Mouse (Mus musculus): ENCODE measurements around the gene Btbd35f26. TPM values are rescaled to one million over a fixed set of nuclear protein-coding genes. Genes with fewer than 3 reads are reported as not detected.
"Not testable (repeated sequence)": the region's sequence is repeated elsewhere in the genome, so short reads cannot be mapped to it uniquely, and the experiment has no call there.

Gene Btbd35f26
- total RNA-seq (2022), result not detected

DNA sequence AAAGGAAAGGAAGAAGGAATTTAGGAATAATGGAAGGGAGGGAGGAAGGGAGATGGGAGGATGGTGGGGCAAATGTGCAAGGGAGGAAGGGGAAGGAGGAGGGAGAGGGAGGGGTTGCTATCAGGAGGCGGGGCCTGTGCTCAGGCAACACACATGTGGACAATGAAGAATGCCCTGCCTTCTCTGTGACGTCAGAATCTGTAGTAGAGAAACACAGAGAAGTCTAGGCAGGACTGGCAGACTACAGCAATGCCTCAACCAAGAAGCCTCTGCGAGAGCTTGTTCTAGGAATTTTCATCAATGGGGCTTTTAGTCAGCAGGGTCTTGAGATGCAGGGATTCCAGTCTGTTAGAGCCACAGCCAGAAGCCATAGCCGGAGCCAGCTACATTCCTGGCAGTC, at the start of gene Btbd35f26:
Gene Btbd35f26, plus strand, starts transcription at position 301 of the 400 bp plus-strand sequence.
- DNase-seq (ENCODE audit: low spot score), result not testable (repeated sequence)

DNA sequence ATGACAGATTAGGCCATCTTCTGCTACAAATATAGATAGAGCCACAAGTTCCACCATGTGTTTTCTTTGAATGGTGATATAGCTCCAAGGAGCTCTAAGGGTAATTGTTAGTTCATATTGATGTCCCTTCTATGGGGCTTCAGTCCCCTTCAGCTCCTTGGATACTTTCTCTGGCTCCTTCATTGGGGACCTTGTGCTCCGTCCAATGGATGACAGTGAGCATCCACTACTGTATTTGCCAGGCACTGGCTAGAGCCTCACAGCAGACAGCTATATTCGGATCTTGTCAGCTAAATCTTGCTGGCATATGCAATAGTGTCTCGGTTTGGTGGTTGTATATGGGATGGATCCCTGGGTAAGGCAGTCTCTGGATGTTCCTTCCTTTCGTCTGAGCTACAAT, 5.7 kb downstream of the Btbd35f26 start:
- DNase-seq (ENCODE audit: low spot score), result not testable (repeated sequence)

DNA sequence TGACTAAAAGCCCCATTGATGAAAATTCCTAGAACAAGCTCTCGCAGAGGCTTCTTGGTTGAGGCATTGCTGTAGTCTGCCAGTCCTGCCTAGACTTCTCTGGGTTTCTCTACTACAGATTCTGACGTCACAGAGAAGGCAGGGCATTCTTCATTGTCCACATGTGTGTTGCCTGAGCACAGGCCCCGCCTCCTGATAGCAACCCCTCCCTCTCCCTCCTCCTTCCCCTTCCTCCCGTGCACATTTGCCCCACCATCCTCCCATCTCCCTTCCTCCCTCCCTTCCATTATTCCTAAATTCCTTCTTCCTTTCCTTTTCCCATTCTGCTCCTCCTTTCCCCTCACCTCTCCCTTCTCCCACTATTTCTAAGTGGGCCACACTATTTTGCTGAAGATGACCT, 47.6 kb downstream of the Btbd35f26 start, which contains the start of gene Btbd35f19:
Gene Btbd35f19, minus strand, starts transcription at position 101 of the 400 bp plus-strand sequence.
- DNase-seq (ENCODE audit: low spot score), result not testable (repeated sequence)

Other genes with a start within 250 kb of the Btbd35f26 start
- not detected for gene Btbd35f29, start 218.8 kb upstream of the Btbd35f26 start, total RNA-seq (2022)
- gene Spin2f, start 82.6 kb upstream of the Btbd35f26 start, total RNA-seq (2022), result not detected
- not detected for gene Btbd35f19, start 47.5 kb downstream of the Btbd35f26 start, total RNA-seq (2022)
- gene Gm21883, start 237.8 kb downstream of the Btbd35f26 start, total RNA-seq (2022), result not detected